Mouse (Mus musculus) cerebellum, adult 2 months (tissue): Measurements from ENCODE around the gene Fkbp1b.

Experiments used
- CTCF ChIP-seq: fragments of 200-500 bp; IDR thresholded peaks from 2 replicates; pipeline ENCODE4 v1.5.1; 2011; ENCODE audit warnings: low read depth, mild to moderate bottlenecking, control low read depth, low read length, moderate library complexity, borderline replicate concordance; ENCODE audit not compliant: insufficient read depth
- POLR2A ChIP-seq: fragments of 200-500 bp; IDR thresholded peaks from 2 replicates; pipeline ENCODE4 v1.6.1; 2011; ENCODE audit warnings: low read length, control low read depth, borderline replicate concordance; ENCODE audit not compliant: insufficient read depth

GRCm38 (mm10) chr12:4868924-4869323 is 27.5 kb upstream of the Fkbp1b start:
- TF ChIP-seq CTCF (no peak), POLR2A (no peak)
